Mouse (Mus musculus) sigmoid colon, adult 10 weeks (tissue): ENCODE data around the gene Taf1d. TPM values are rescaled to one million over a fixed set of nuclear protein-coding genes. Genes with fewer than 3 reads are reported as not detected.

Experiments used
- polyA plus RNA-seq: library from polyadenylated mRNA; stranded (reverse); fragments of 350-450 nt; fragmentation: Illumina TruSeq; extraction: RNeasy Lipid Tissue Mini Kit (QIAGEN cat#74804); gene quantifications from one replicate; pipeline ENCODE4 v1.2.3, GENCODE M21; 2014; ENCODE audit warnings: low read depth, low replicate concordance

Gene Taf1d
- polyA plus RNA-seq = 342 TPM

DNA sequence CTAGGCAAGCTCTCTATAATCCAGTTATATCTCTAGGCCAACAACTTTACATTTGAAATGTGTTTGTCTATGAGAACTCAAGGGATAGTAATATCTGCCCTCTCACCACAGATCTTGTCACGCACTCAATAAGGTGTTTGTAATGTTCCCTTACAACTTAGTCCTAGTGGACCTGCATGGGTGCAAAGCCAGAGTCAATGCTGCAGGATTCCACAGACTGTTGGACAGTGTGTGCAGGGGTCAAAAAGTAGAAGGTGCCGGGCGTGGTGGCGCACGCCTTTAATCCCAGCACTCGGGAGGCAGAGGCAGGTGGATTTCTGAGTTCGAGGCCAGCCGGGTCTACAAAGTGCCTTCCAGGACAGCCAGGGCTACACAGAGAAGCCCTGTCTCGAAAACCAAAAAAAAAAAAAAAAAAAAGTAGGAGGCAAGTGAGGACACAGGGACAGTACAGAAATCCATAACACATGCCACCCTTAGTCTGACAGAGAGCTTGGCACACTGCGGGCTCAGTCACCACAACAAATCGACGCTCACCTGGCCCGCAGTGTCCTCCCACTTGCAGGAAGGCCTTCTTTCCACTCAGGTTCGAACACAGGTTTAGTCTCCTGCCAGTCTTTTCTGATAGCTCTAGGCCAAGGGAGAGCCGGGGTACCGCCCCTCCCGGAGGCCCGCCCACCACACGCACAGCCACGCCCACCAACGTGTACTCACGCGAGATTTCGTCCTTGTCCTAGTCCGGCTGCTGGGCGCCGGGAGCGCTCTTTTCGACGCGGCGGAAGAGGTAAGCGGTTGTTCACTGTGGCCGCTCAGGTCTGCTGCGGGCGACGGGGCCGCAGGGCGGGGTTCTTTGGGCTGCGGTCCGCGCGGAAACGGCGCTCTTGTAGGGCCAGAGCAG lies at the start of gene Taf1d:
Taf1d (plus strand) TSS at position 712 of the 895 bp plus-strand sequence.

DNA sequence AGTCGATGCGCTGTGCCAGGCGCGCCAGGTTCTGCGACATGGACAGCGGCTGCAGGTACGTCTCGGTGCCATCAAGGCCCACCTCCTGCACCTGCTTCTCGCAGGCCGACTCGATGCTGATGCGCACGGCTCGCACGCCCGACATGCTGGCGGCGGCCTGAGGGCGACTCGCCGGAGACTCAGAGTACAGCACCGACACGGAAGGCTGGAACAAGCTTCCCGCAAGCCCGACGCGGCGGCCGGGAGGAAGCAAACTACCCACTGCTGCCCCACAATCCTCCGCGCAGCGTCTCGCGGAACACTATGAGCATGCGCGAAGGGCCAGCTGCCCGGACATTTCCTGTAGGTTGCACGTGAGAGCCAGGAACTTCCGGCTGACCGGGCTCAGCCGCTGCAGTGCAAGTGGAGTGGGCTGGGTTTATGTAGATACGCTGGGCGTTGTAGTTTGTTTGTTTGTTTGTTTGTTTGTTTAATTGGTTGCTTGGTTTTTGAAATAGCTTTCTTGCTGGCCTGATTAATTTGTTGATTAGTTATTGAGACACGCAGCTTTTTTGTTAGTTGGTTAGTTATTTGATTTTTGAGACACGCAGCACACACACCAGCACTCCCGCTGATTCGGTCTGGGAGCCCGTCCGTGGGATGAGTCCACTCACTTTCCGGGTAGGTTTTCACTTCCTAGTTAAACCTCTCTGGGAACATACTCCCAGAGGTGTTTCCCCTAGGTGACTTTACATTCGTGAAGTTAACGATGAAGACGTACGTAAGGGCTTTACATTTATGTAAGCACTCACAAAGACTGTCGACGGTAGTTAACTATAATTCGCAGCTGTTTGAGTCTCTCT lies 26.1 kb upstream of the Taf1d start, which contains the start of gene Med17:
Med17 (minus strand) TSS at position 283 of the 842 bp plus-strand sequence.

DNA sequence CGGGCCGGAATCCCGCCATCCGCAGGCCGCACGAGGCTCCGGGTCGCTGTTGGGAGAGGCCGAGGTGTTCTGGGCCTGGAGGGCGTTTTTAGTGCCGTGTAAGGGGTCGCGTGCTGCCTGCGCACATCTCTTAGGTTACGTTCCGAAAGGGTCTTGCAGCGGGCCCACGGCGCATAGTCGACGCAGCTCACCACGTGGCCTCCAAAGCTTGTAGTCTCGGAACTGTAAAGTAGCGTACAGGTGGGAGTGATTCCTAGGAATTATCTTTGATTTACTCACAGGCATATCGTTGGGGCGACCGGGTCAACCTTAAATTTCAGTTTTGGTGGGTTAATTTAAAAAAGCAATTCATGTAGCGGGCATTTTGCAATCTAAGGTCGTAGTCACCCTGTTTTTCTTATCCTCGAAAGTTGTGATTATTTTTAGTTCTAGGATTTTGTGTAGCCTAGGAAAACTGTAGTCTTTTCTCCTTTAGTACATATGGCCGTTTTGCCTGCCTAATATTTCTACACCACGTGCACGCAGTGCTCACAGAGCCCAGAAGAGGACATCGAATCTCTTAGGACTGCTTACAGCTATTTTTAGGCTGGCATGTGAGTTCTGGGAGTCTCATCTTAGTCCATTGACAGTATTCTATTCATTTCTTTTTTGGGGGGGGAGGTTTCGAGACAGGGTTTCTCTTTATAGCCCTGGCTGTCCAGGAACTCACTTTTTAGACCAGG lies 545 bp downstream of the Taf1d start, which contains the start of gene 4931406C07Rik:
4931406C07Rik (minus strand) TSS at position 51 of the 722 bp plus-strand sequence.

DNA sequence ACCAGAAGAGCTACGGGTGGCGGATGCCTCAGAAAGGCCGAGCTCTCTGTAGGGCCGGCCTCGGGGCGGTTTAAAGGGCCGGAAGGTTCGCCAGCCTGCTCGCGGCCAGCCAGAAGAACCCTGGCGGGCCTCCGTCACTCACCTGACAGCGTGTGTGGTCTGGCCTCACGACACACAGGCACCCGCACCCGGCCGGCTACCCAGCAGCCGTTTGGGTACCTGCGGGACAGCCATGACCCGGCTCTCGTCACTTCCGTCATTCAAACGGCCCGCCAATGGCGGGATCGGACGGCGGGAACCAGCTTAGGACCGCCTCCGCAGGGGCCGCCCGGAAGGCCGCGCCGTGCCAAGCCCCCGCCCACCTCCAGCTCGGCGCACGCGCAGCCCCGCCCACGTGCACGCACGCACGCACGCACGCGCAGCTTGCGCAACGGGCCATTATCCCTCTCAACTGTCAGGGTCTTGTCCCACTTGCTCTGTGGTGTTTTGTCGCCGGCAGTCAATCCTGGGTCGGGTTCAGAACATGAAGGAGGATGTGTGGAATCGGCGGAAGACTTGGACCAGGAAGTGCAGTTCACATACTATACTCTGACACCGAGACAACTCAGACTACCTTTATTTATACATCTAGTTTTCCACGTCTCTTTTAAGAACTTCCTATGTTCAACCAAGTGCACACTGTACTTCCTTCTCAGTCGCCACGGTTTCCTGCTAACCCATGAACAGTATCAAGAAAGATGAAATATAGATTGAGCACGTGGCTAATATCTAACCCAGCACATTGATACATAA lies 51.7 kb downstream of the Taf1d start, which contains the start of gene Cep295:
Cep295 (minus strand) TSS at position 305 of the 792 bp plus-strand sequence.

Other genes starting within 250 kb of the Taf1d start
- gene Hephl1, start 194.1 kb upstream of the Taf1d start, polyA plus RNA-seq = not detected
- gene Vstm5, start 67.2 kb upstream of the Taf1d start, polyA plus RNA-seq = 8.5 TPM
- gene Med17, start 26.3 kb upstream of the Taf1d start, polyA plus RNA-seq = 49.2 TPM
- 343 TPM for gene 4931406C07Rik, start 234 bp downstream of the Taf1d start, polyA plus RNA-seq
- 38.7 TPM for gene Cep295, start 51.6 kb downstream of the Taf1d start, polyA plus RNA-seq
- gene Smco4, start 187.2 kb downstream of the Taf1d start, polyA plus RNA-seq = 6.3 TPM